20 mouse cellular contexts compared by ENCODE assay signal in the genomic region with DNA sequence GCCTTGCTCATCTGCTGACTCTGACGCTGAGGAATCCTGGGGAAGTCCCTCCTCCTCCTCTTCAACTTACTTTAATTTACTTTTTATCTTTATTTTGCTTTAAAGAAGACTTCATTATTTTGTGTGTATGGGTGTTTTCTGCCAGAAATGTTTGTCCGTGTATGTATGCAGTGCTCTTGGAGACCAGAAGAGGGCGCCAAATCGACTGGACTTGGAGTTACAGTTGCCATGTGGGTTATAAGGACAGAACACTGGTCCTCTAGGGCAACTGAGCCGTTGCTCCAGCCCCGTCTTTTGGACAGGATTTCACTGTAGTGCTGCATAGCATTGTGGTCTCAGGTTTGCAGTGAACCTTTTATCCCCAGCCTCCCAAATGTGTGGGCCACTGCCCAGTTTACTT. TPM values are rescaled to one million over a fixed set of nuclear protein-coding genes. Genes with fewer than 3 reads are reported as not detected.
DNase-seq lines count a peak whose midpoint lies in the region; ATAC-seq and TF ChIP-seq lines count a peak whose summit lies in the region.
"Had no signal": no experiment of that assay in that cellular context is flagged by ENCODE, and none has a peak within 500 bp of the region (broad histone marks: within the 10 kb centered on the region; RNA-seq: fewer than 3 reads in every experiment).

No protein-coding gene starts in this region.

- no peaks in the 10 kb centered on the region for H3K27me3 ChIP-seq in liver, adult 2 months (ENCODE audit: control insufficient read depth, insufficient read depth, low read length)
- no peaks in the 10 kb centered on the region for H3K27me3 ChIP-seq in liver, embryonic 11.5 days (replicated peaks; ENCODE audit: control insufficient read depth, insufficient read depth, low read length)
- peaks cover 15% of the 10 kb centered on the region for H3K27me3 ChIP-seq in E14TG2a.4 (ENCODE audit: insufficient read depth, low read length)
- H3K27me3 ChIP-seq: embryonic facial prominence, embryonic 15.5 days; forebrain, embryonic 12.5 days; limb, embryonic 13.5 days; neural tube, embryonic 12.5 days had no signal

- H3K9ac ChIP-seq in liver, adult 2 months (ENCODE audit: low read depth, low read length): no peak overlapping the region
- no peak overlapping the region for H3K9ac ChIP-seq in liver, embryonic 11.5 days (ENCODE audit: low read depth, low read length)
- H3K9ac ChIP-seq: embryonic facial prominence, embryonic 15.5 days; forebrain, embryonic 12.5 days; limb, embryonic 13.5 days; neural tube, embryonic 12.5 days had no signal

- no peaks in the 10 kb centered on the region for H3K4me1 ChIP-seq in liver, adult 2 months (ENCODE audit: control insufficient read depth, insufficient read depth, low read length)
- H3K4me1 ChIP-seq in liver, embryonic 11.5 days (replicated peaks; ENCODE audit: control insufficient read depth, insufficient read depth, low read length): no peaks in the 10 kb centered on the region
- peaks cover 4% of the 10 kb centered on the region; the same call in 1 of the 2 replicates for H3K4me1 ChIP-seq in E14TG2a.4 (replicated peaks; ENCODE audit: low read depth, low read length)
- H3K4me1 ChIP-seq: megakaryocyte, embryonic 14.5 days had no signal

- no peaks in the 10 kb centered on the region for H3K36me3 ChIP-seq in liver, adult 2 months (ENCODE audit: control insufficient read depth, insufficient read depth, low read length)
- no peaks in the 10 kb centered on the region for H3K36me3 ChIP-seq in liver, embryonic 11.5 days (ENCODE audit: control insufficient read depth, insufficient read depth, low read length)
- H3K36me3 ChIP-seq in E14TG2a.4 (ENCODE audit: insufficient read depth, low read length): no peaks in the 10 kb centered on the region
- H3K36me3 ChIP-seq: embryonic facial prominence, embryonic 15.5 days; forebrain, embryonic 12.5 days; G1E; neural tube, embryonic 12.5 days had no signal

- H3K27ac ChIP-seq in gastrocnemius, adult 2 months: no peak overlapping the region
- H3K27ac ChIP-seq in liver, adult 2 months (replicated peaks; ENCODE audit: insufficient read depth, low read depth, low read length): no peak overlapping the region
- H3K27ac ChIP-seq in liver, embryonic 11.5 days (ENCODE audit: low read depth, low read length): no peak overlapping the region
- H3K27ac ChIP-seq: embryonic facial prominence, embryonic 15.5 days; forebrain, embryonic 12.5 days; limb, embryonic 13.5 days; neural tube, embryonic 12.5 days had no signal

- H3K79me2 ChIP-seq in liver, adult 2 months (ENCODE audit: control insufficient read depth, insufficient read depth, low read length): no peaks in the 10 kb centered on the region

- 77% methylated on average over 6 of the region's 6 CpGs for WGBS in liver, adult 2 months
- 62% methylated on average over 6 of the region's 6 CpGs for WGBS in liver, embryonic 11.5 days

- ATAC-seq in liver, embryonic 11.5 days (replicated peaks; ENCODE audit: low FRiP score): no peak
- ATAC-seq: inflammation-experienced regulatory T-cells, adult 6 months had no signal

- no peak for DNase-seq in gastrocnemius, adult 2 months
- no peak for DNase-seq in gastrocnemius, adult 18-20 months (ENCODE audit: low spot score)
- no peak for DNase-seq in liver, adult 2 months (ENCODE audit: extremely low read depth, low read depth, low spot score)
- no peak for DNase-seq in liver, embryonic 11.5 days (ENCODE audit: low spot score)
- DNase-seq in ZHBTc4 (ENCODE audit: low read depth, low spot score): peak; percentile 59
- DNase-seq in ovary, postnatal 10 days (ENCODE audit: low spot score): no peak
- DNase-seq in left cerebral cortex, postnatal 4 days: no peak
- DNase-seq: adrenal gland, adult 2 months; cerebellum, postnatal 10 days; heart, postnatal 4 days; kidney, postnatal 10 days; thymus, adult 18-20 months had no signal

- H3K4me2 ChIP-seq in liver, embryonic 11.5 days: no peak overlapping the region
- H3K4me2 ChIP-seq: embryonic facial prominence, embryonic 15.5 days; forebrain, embryonic 12.5 days; limb, embryonic 13.5 days; neural tube, embryonic 12.5 days had no signal

- intact Hi-C loops in gastrocnemius, adult 2 months (cut with DNase I): no loop called here
- intact Hi-C loops in left cerebral cortex, postnatal 4 days (cut with DNase I): no loop called here

- H3K9me3 ChIP-seq in liver, embryonic 11.5 days (ENCODE audit: control insufficient read depth, low read length): peaks cover 9% of the 10 kb centered on the region; the same call in 1 of the 2 replicates
- H3K9me3 ChIP-seq in E14TG2a.4 (ENCODE audit: low read length): peaks cover 23% of the 10 kb centered on the region
- H3K9me3 ChIP-seq: embryonic facial prominence, embryonic 15.5 days had no signal

- TF ChIP-seq POLR2A in liver, adult 2 months (IDR thresholded peaks at IDR 0.05; ENCODE audit: extremely low read depth, insufficient read depth, low read length): no peak

- TF ChIP-seq CTCF in gastrocnemius, adult 2 months (IDR thresholded peaks at IDR 0.05): peak; percentile 31; the same call in 1 of the 2 replicates
- TF ChIP-seq CTCF in liver, adult 2 months (IDR thresholded peaks at IDR 0.05; ENCODE audit: low read depth, low read length): 0 out of 2 replicates have a peak, but pooled peaks have one; percentile 4
- peak; percentile 86 for TF ChIP-seq CTCF in E14TG2a.4 (conservative IDR thresholded peaks at IDR 0.05; ENCODE audit: low read length)

- no peak overlapping the region for H3K4me3 ChIP-seq in gastrocnemius, adult 2 months
- no peak overlapping the region for H3K4me3 ChIP-seq in liver, adult 2 months (ENCODE audit: insufficient read depth, low read depth, low read length)
- H3K4me3 ChIP-seq in liver, embryonic 11.5 days (ENCODE audit: low read depth, low read length): no peak overlapping the region
- no peak overlapping the region for H3K4me3 ChIP-seq in E14TG2a.4 (replicated peaks; ENCODE audit: low read length)
- H3K4me3 ChIP-seq: embryonic facial prominence, embryonic 15.5 days; forebrain, embryonic 12.5 days; limb, embryonic 13.5 days; megakaryocyte, embryonic 14.5 days; neural tube, embryonic 12.5 days had no signal

RNA-seq across cellular contexts. Expression of a gene that starts 45.7 kb away (rescaled TPM):
- total RNA-seq in gastrocnemius, adult 2 months (2021): 10 to 100 TPM; 28.5 to 35.2 TPM
- 10 to 100 TPM; 30.4 to 37.9 TPM for total RNA-seq in gastrocnemius, adult 18-20 months (2021)
- 11.2 and 11.4 TPM in 2 replicates for total RNA-seq in liver, adult 2 months (2014; rRNA removed)
- polyA plus RNA-seq in liver, adult 2 months (2012; rRNA removed): 6.8 and 8.0 TPM in 2 replicates
- 22.1 and 22.2 TPM in 2 replicates for polyA plus RNA-seq in liver, embryonic 11.5 days (2014; fragmentation: Nextera tagmentation; extraction: Ambion mirVana)
- 10 to 100 TPM; 57.3 to 58.4 TPM for total RNA-seq in left cerebral cortex, postnatal 4 days (2021)

Comparison
In these comparisons a context has a peak if more than half of its experiments do, and no peak if none do; other contexts are left out.
1. CTCF ChIP-seq: peak in every context shown above with its lines; median percentile 86 in E14TG2a.4; 31 in gastrocnemius, adult 2 months; 4 in liver, adult 2 months.